28 mouse cellular contexts compared by ENCODE assay signal in the genomic region with DNA sequence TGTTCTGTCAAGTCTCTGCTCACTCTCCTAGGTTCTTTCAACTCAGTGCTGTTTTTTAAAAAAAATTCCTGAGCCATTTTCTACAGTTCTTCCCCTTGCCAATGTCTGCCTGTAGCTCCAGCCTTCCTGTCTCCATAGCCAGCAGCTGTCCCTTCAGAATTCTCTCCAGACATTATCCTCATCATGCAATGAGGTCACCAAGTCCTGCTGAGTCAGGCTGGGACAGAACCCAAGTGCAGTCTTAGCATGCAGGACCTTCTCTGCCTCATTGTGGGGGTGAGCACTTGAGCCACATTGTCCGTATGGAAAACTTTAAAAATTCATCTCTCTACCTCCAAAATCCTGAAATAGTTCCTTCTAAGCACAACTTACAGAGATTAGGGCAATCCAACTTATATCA. TPM values are rescaled to one million over a fixed set of nuclear protein-coding genes. Genes with fewer than 3 reads are reported as not detected.
DNase-seq lines count a peak whose midpoint lies in the region; ATAC-seq and TF ChIP-seq lines count a peak whose summit lies in the region.
"Had no signal": no experiment of that assay in that cellular context is flagged by ENCODE, and none has a peak within 500 bp of the region (broad histone marks: within the 10 kb centered on the region; RNA-seq: fewer than 3 reads in every experiment).

No protein-coding gene starts in this region.

- no peaks in the 10 kb centered on the region for H3K36me3 ChIP-seq in liver, postnatal 0 days (replicated peaks; ENCODE audit: insufficient read depth, low read length)
- H3K36me3 ChIP-seq: heart, embryonic 13.5 days; hindbrain, embryonic 10.5 days; liver, embryonic 13.5 days had no signal

- peak; percentile 26 for DNase-seq in Muller cell, postnatal 12 days (ENCODE audit: inconsistent ontology term)
- DNase-seq in adipocyte (ENCODE audit: low spot score), result peak; percentile 25
- DNase-seq in cerebellum, adult 2 months, result peak; percentile 75 to 86
- DNase-seq in cerebellum, postnatal 14 days, result peak; percentile 60 to 62
- DNase-seq in heart, adult 11 months, result no peak
- no peak for DNase-seq in liver, postnatal 0 days
- no peak for DNase-seq in right cerebral cortex, postnatal 14 days
- DNase-seq: adrenal gland, postnatal 25 days; gastrocnemius, adult 2 months; gastrocnemius, postnatal 36 days; heart, adult 2 months; heart, postnatal 10 days; kidney, adult 18-20 months; layer of hippocampus, postnatal 36 days; left cerebral cortex, postnatal 4 days; liver, embryonic 13.5 days; lung, adult 2 months; lung, postnatal 10 days; spleen, adult 18-20 months; thymus, adult 18-20 months; thymus, postnatal 36 days had no signal

- no peak overlapping the region for H3K4me2 ChIP-seq in liver, postnatal 0 days (ENCODE audit: low read depth, low read length)
- H3K4me2 ChIP-seq: forebrain, embryonic 13.5 days; heart, embryonic 13.5 days; liver, embryonic 13.5 days had no signal

- no peak for ATAC-seq in liver, postnatal 0 days
- ATAC-seq: forebrain, embryonic 13.5 days; hindbrain, embryonic 16.5 days; midbrain, embryonic 16.5 days; Patski had no signal

- TF ChIP-seq EP300 in liver, postnatal 0 days (IDR thresholded peaks at IDR 0.05; ENCODE audit: low read depth), result no peak

- no peak overlapping the region for H3K4me3 ChIP-seq in cerebellum, adult 2 months (replicated peaks; ENCODE audit: insufficient read depth, low read depth, low read length)
- no peak overlapping the region for H3K4me3 ChIP-seq in liver, postnatal 0 days (ENCODE audit: low read depth, low read length)
- H3K4me3 ChIP-seq: forebrain, embryonic 13.5 days; gastrocnemius, adult 2 months; heart, adult 2 months; heart, embryonic 13.5 days; hindbrain, embryonic 10.5 days; liver, embryonic 13.5 days had no signal

- 11% methylated on average over 1 of the region's 1 CpGs for WGBS in cerebellum, adult 2 months
- 51% methylated on average over 1 of the region's 1 CpGs for WGBS in liver, postnatal 0 days (ENCODE audit: insufficient replicate concordance)

- no peak overlapping the region for H3K9ac ChIP-seq in liver, postnatal 0 days (replicated peaks)
- H3K9ac ChIP-seq: forebrain, embryonic 13.5 days; heart, embryonic 13.5 days; liver, embryonic 13.5 days had no signal

- no peak for TF ChIP-seq CTCF in cerebellum, adult 2 months (IDR thresholded peaks at IDR 0.05; ENCODE audit: borderline replicate concordance, insufficient read depth, low read depth, low read length)
- TF ChIP-seq CTCF in liver, postnatal 0 days (IDR thresholded peaks at IDR 0.05; ENCODE audit: low read depth), result no peak

- no peak overlapping the region for H3K27ac ChIP-seq in cerebellum, adult 2 months (ENCODE audit: insufficient read depth, low read length)
- H3K27ac ChIP-seq in liver, postnatal 0 days (ENCODE audit: low read depth), result no peak overlapping the region
- H3K27ac ChIP-seq: forebrain, embryonic 13.5 days; gastrocnemius, adult 2 months; heart, adult 2 months; heart, embryonic 13.5 days; hindbrain, embryonic 10.5 days; liver, embryonic 13.5 days had no signal

- no peaks in the 10 kb centered on the region for H3K9me3 ChIP-seq in liver, postnatal 0 days (ENCODE audit: low read length)
- H3K9me3 ChIP-seq: forebrain, embryonic 13.5 days; hindbrain, embryonic 10.5 days; liver, embryonic 13.5 days had no signal

- H3K27me3 ChIP-seq in cerebellum, adult 2 months (ENCODE audit: control insufficient read depth, insufficient read depth, low read length), result no peaks in the 10 kb centered on the region
- no peaks in the 10 kb centered on the region for H3K27me3 ChIP-seq in liver, postnatal 0 days (ENCODE audit: insufficient read depth, low read length)
- H3K27me3 ChIP-seq: liver, embryonic 13.5 days had no signal

- H3K4me1 ChIP-seq in cerebellum, adult 2 months (ENCODE audit: control insufficient read depth, insufficient read depth, low read length), result peaks cover 5% of the 10 kb centered on the region
- H3K4me1 ChIP-seq in liver, postnatal 0 days (ENCODE audit: insufficient read depth), result 0 out of 2 replicates have a peak, but pooled peaks cover 3% of the 10 kb centered on the region
- H3K4me1 ChIP-seq: liver, embryonic 13.5 days had no signal

- TF ChIP-seq POLR2A in cerebellum, adult 2 months (IDR thresholded peaks at IDR 0.05; ENCODE audit: borderline replicate concordance, insufficient read depth, low read length), result no peak

RNA-seq across cellular contexts. Expression of a gene that starts 4.4 kb away (rescaled TPM):
- polyA plus RNA-seq in cerebellum, adult 2 months (2012; rRNA removed), result 22.7 and 25.7 TPM in 2 replicates
- polyA plus RNA-seq in liver, postnatal 0 days (2015; fragmentation: Nextera tagmentation; extraction: Ambion mirVana), result not detected in 2 replicates
- polyA plus RNA-seq: heart, embryonic 13.5 days; kidney, embryonic 16.5 days had no signal

Comparison
In these comparisons a context has a peak if more than half of its experiments do, and no peak if none do; other contexts are left out.
1. DNase-seq: peak in Muller cell, postnatal 12 days (single experiment), adipocyte (single experiment), cerebellum, adult 2 months (2 of 2) and cerebellum, postnatal 14 days (2 of 2); none in heart, adult 11 months (single experiment), liver, postnatal 0 days (single experiment) and right cerebral cortex, postnatal 14 days (single experiment).
2. RNA of a gene that starts 4.4 kb away (polyA plus RNA-seq): 22.7 to 25.7 TPM in cerebellum, adult 2 months; not detected in liver, postnatal 0 days; every median in the first group is over 10 times any median in the second.